Mouse (Mus musculus): ENCODE results near the gene Nradd.
A peak's percentile ranks its signal among the peaks of the same experiment; 100 is the strongest.

Nradd gene

GRCm38 (mm10) chr9:110624361-110625166 is at the start of gene Nradd:
Gene Nradd (minus strand): TSS chr9:110624452.
- peak; percentile 91 for DNase-seq (ENCODE audit: low read depth, low spot score)

GRCm38 (mm10) chr9:110673107-110673752 is 49.0 kb upstream of the Nradd start:
- no peak for DNase-seq (ENCODE audit: low read depth, low spot score)

GRCm38 (mm10) chr9:110672462-110673106 is 48.3 kb upstream of the Nradd start:
- DNase-seq (ENCODE audit: low read depth, low spot score), result peak; percentile 45

DNA sequence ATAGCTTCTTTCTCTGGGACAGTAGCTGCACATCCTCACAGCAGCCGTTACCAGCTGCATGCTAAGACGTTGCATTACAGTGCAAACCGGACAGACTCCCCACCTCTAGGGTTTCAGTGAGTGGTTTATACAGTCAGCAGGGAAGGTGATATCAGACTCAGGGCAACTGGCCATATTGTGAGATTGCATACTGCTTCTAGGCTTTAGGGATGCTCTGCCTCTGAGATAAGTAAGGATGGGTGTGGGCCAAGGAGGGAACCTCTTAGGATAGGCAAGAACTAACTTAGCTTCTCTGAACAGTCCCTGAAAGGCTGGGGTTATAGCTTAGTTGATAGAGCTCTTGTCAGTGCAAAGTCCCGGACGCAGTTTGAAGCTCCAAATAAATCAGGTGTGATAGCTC is 45.5 kb upstream of the Nradd start:
- no peak for DNase-seq (ENCODE audit: low read depth, low spot score)

DNA sequence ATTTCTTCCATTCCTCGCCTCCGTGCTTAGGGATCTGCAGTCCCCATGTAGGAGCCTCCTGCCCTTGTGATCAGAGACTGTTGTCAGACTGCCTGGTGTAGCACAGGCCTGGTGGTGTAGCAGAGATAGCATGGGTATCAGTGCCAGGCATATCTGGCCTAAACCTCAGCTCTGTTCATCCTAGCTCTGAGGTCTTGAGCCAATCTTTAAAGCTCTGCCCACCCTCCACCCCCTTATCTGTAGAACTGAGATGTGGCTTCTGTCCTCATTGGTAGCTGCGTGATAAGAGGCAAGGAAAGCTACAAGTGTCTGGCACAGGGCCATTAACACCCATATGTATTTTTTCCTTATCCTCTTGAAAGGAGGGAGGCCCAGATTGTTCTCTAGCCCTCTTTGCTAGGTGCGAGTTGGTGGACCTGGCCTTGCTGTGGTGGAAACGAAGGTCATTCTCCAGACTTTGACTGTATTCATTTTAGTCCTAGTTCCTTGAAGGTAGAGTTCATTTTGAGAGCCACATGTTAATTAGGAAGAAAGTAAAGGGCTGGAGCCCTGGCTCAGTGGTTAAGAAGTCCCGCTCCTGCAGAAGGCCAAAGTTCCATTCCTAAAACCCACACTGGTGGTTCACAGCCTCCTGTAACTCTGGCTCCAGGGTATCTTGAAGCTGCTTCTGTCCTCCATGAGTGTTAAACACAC is 44.5 kb upstream of the Nradd start:
- no peak for DNase-seq (ENCODE audit: low read depth, low spot score)

- DNase-seq (ENCODE audit: low read depth, low spot score), result no peak
These were observed 43.1 kb upstream of the Nradd start for GRCm38 (mm10) chr9:110667219-110667836.

GRCm38 (mm10) chr9:110666374-110666773 is 42.1 kb upstream of the Nradd start:
- peak; percentile 59 for DNase-seq (ENCODE audit: low read depth, low spot score)

- no peak for DNase-seq (ENCODE audit: low read depth, low spot score)
These were observed 41.7 kb upstream of the Nradd start for GRCm38 (mm10) chr9:110665912-110666311.

- DNase-seq (ENCODE audit: low read depth, low spot score), result no peak
These were observed 38.6 kb upstream of the Nradd start for GRCm38 (mm10) chr9:110662844-110663243.

DNA sequence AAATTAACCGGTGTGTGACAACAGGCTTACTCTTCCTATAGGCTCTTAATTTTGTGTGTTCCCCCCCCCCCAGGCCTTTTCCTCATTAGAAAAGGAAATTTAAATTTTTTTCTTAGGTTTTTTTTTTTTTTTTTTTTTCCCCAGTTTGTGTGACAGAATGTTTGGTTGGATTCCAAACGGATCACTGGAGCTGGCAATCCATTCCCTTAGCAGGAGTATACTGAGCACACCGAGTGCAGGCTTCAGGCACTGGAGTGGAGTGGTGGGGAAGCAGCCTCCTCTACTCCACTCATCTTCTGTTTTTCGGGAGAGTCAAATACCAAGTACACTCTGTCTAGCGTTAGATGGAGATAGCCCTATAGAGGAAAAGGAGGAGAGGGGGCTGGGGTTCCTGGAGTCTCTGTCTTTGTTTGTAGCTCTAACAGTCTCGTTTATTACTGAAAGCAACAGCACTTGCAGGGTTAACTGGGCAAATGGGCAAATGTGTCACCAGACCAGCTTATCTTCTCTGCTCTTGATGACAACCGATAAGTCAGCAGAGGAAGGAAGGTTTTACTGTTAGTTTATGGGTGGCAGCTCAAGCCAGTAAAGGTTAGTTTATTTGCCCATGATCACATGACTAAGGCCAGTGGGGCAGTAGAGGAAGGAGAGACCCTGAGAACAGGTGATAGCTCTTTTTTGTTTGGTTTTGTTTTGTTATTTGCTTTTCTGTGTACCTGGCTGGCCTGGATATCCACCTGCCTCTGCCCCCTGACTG is 36.8 kb upstream of the Nradd start:
- no peak for DNase-seq (ENCODE audit: low read depth, low spot score)

DNA sequence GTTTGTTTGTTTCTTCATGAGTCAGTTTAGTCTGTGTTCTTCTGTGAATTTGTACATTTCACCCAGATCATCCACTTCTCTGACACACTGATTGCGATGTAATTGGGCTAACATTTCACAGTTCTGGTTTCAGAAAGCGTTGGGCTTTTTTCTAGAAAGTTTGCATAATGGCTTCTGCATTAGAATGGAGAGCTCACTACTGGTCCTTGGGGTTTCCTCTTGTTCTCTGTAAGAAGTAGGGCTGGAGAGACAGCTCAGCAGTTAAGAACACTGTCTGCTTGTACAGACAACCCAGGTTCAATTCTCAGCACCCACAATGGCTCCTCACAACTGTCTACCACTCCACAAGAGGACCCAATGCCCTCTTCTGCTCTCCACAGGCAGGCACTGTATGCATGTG is 36.0 kb upstream of the Nradd start:
- DNase-seq (ENCODE audit: low read depth, low spot score), result no peak

DNA sequence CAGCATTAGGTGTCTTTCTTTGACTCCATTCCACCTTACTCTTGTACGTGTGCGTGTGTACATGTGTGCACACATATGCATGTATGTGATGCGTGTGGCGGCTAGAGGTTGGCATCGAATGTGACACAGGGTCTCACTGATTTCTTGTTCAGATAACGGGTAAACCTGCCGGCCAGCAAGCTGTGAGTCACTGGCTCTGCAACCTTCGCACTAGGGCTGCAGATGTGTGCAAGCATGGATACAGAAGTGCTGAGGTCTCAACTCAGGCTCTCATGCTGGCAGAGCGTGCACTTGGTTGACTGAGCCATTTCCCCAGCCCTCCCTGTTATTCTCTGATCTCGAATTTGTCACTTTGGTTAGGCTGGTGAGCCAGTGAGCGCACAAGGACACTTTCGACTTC is 35.3 kb upstream of the Nradd start:
- DNase-seq (ENCODE audit: low read depth, low spot score), result no peak

DNA sequence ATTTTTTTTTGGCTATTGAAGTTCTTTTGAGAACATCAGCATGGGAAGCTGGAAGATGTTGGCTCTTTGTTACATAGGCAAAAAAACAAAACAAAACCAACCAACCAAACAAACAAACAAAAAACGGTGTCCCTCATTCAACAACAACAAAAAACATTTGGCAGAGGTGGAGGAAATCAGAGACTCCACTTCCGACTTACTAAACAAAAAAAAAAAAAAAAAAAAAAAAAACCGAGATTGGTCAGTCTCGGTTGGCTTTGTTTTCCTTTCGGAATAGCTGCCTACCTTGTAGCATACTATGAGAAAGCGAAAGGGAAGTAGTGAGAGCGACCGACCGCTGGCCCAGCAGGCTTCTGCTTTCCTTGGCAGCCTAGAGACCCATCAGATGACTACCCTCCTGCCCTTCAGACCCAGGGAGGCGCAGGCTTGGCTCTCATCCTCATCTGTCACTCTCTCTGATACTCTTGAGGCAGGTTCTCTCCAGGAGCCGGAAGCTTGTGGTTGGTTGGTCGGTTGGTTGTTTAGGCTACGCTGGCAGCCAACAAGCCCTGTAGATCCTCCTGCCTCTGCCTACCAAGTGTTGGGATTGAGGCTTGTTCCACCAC is 33.3 kb upstream of the Nradd start:
- DNase-seq (ENCODE audit: low read depth, low spot score), result no peak

DNA sequence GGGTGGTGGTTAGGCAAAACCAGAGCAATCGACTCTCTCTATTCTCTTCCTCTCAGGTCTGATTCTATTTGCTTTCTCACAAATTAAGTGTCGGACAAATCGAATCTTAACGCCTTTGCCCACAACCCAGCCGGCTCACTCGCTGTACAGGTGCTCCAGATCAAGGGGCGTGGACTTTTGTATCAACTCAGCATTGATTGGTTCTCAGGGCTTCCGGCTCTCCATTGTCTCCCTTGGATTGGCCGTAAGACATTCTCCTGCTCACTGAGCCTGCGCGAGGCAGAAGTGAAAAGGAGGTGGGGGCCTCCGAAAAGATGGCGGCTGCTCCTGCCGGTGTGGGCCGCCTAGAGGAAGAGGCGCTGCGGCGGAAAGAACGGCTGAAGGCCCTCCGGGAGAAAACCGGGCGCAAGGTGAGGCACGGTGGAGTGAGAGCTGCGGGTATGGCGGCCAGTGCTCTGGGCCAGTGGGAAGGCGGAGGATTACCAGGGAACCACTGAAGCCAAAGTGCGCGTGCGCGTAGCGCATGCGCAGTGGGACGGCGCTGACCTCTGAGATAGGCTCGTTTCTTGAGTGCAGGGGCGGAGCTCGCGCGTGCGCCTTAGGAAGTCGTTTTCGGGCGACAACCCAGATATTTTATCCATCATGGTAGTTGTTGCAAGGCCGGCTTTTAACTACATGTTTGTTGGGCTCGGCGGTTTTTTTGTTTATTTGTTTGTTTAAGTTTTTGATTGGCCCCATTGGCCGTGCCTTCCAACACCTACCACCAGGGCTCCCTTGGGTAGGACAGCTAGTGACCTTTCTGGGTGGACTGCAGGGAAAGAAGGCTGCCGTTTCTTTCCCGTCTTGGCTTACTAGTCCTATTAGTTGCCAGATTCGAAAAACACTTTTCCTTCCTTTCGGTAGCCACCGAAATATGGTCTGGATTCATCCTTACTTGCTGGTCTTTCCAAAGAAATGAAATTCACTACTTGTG is 32.3 kb upstream of the Nradd start, which contains the start of gene Ccdc12:
Gene Ccdc12, plus strand, starts transcription at position 255 of the 973 bp plus-strand sequence.
- DNase-seq (ENCODE audit: low read depth, low spot score), result peak; percentile 99

GRCm38 (mm10) chr9:110655651-110656007 is 31.4 kb upstream of the Nradd start:
- DNase-seq (ENCODE audit: low read depth, low spot score), result no peak

DNA sequence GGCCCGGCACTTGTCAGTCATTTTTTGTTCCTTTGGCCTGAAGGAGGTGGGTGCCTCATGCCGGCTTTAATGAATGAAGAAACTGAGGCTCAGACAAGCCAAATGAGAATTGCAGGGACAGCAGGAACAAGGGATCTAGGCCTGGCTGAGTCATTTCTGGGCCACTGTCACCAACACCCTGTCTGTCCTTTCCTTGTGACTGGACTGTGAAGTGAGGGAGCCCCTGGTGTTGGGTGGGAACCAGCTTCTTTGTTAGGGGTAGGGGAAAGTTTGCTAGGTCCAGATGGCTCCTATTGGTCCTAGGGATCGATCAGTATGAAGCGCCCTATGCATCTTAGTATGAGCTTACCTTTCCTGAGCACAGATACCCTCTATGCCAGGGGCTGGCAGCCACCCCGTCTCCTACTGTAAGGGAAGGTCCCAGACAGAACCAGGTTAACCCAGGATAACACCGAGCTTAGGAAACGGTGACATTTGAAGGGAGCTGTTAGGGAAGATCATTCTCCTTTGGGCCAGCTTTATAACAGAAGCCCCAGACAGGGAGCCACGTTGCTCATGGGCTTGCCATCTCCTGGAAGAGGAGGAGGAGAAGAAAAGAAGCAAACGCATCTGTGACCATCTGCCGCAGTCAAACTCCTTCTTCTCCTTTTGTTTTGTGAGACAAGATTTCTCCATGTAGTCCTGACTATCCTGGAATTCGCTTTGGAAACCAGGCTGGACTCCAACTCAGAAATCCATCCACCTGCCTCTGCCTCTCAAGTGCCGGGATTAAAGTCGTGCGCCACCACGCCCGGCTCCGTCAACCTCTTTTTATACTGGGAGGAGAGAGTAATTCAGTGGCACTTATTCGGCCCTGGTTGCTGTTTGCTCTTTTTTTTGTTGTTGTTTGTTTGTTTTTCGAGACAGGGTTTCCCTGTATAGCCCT is 30.7 kb upstream of the Nradd start:
- no peak for DNase-seq (ENCODE audit: low read depth, low spot score)

DNA sequence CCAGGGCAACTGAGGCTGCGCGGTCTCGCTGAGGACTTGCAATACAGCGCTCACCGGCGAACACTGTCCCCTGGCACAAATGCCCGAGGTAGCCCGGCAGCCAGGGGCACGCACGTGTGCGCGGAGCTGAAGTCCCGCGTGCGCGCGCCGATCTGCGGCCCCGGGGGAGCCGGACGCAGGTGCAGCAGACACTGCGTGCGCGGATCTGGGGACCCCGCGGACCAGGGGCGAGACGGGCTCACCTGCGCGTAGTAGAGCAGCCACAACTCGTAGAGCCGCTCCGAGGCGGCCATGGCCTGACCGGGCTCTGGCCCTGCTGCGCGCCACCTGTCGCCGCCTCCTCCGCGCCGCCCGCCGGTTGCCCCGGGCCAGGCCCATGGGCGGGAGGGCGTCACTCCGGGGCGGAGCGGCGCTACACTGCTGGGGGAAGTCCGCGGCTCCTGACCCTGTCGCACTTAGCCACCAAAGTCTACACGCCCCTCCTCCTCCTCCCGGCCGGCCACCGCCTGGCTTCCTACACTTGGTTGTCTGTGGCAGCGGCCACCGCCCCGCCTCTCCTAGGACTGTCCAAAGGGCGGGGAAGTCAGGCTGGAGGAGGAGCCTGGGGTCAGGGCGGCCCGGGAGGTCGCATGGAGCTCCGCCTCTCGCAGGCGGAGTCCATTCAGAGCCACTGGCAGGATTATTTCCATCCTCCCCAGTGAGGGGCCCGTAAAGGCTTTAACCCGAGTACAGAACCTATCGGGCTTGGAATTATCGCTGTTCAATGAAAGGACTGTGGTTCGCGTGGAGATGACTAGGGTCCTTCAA is 29.6 kb upstream of the Nradd start, which contains the start of gene Nbeal2:
Gene Nbeal2, minus strand, starts transcription at position 507 of the 807 bp plus-strand sequence.
- peak; percentile 91 for DNase-seq (ENCODE audit: low read depth, low spot score)

All from ES-CJ7 (cell line).